Mouse (Mus musculus): ENCODE measurements around the gene Myadml2.

Myadml2 gene

GRCm38 (mm10) chr11:120660301-120661075 is 12.5 kb upstream of the Myadml2 start:
- no peak for DNase-seq (ENCODE audit: low spot score)

- DNase-seq (ENCODE audit: low spot score) = no peak
Measured at GRCm38 (mm10) chr11:120659509-120660300, 11.7 kb upstream of the Myadml2 start.

DNA sequence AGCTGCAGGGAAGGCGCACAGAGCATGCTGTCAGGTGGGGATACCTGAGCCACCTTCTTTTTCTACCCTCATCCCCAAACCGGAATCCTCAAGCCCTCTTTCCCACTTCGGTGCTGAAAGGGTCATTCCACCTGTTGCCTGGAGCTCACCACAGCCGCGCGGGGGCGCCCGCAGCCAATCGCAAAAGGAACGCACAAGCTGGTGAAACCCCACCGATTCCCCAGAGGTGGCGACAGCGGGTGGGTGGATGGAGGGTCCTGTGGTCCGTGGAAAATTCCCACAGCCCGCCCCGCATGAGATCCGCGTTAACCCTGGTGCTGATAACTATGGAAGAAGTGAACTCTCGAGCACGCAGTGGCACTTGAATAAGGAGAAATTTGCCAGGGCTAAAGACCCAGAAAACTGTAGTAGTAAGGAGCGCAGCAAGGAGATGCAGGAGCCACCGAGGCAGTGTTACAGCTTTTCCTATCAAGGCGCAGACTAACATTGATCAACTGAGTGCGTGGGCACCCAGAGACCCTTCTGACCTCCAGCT is 11.0 kb upstream of the Myadml2 start:
- DNase-seq (ENCODE audit: low spot score) = peak; percentile 64

DNA sequence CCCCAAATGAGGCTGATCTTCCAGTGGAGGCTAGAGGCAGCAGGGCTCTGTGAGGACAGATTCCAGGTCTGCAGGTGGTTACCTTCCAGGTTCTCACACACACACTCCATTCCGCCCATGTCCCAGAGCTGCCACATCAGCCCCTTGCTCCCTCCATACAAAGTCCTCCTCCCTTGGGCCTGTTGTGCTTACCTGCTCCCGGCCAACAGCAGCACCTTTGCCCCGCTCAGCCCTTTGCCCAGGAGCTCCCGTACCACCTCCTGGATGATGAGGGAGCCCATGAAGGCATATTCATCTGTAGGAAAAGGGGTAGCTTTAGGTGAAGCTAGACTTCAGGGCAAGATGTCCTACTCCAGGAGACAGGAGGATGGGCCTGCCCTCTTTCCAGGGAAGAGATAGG is 9.3 kb upstream of the Myadml2 start:
- DNase-seq (ENCODE audit: low spot score) = no peak

- DNase-seq (ENCODE audit: low spot score) = no peak
Measured at GRCm38 (mm10) chr11:120654741-120655140, 6.8 kb upstream of the Myadml2 start.

GRCm38 (mm10) chr11:120651872-120652271 is 3.9 kb upstream of the Myadml2 start:
- peak; percentile 54 for DNase-seq (ENCODE audit: low spot score)

DNA sequence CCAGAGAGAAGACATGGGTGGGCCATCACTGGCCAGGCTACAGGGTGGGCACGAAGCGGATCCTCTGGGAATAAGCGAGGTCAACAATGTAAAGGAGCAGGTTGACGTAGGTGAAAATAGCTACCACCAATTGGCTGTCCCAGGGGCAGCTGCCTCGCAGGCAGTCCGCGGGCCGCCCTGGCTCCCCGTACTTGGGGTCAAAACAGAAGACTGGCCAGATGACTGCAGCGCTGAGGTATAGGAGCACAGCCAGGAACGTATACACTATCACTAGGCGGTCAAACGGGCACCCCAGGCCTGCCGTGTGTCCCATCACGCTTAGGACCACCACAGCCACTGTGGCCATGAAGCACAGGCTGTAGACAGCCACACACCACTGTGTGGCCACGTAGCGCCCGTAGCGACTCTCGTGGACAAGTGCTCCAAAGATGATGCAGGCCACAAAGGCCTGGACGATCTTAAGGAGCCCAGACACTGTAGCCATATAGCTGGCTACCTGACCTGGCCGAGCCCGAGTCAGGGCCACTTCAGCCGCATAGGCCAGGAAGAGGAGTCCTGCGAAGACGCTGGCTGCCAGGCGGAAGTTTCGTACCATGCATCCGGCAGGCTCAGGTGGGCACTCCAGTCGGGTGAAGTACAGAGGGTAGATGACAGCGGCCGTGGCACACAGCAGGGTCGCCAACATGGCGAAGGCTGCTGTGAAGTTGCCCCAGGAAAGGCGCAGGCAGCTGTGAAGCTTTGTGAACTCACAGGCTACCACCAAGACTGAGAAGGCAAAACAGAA is 719 bp downstream of the Myadml2 start:
- DNase-seq (ENCODE audit: low spot score) = peak; percentile 7

- DNase-seq (ENCODE audit: low spot score) = peak; percentile 90
Measured at GRCm38 (mm10) chr11:120643601-120643987, 4.4 kb downstream of the Myadml2 start, which contains the start of gene Pycr1. TSS of gene Pycr1 (minus strand) at chr11:120643769.

DNA sequence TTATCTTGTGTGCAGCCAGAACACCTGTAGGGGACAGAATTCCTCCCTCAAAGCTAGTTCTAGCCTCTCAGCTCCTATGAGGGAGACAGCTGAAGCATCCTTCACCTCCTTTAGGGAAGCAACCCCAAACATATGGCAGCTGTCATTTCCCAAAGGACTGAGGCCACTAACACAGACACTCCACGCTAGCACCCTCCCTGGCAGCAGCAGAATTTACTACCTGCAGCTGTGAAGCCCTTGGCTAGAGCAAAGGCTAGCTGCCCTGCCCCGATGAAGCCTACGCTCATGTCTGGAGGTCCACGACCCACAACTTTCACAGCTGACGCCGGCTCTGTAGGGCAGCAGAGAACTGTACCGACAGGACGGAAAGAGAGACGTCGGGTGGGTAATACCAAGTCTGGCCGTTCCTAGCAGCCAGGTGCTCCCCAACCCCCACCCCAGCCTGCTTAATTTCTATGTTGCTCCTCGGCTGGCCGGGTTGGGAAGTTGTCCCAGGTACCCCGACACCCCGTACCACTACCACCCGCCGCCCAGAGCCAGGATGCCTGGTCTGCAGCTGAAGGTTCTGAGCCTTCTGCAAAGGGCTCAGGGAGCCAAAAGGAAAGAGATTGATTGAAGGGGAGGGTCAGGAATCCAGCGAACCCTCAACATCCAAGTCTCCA is 4.9 kb downstream of the Myadml2 start:
- no peak for DNase-seq (ENCODE audit: low spot score)

DNA sequence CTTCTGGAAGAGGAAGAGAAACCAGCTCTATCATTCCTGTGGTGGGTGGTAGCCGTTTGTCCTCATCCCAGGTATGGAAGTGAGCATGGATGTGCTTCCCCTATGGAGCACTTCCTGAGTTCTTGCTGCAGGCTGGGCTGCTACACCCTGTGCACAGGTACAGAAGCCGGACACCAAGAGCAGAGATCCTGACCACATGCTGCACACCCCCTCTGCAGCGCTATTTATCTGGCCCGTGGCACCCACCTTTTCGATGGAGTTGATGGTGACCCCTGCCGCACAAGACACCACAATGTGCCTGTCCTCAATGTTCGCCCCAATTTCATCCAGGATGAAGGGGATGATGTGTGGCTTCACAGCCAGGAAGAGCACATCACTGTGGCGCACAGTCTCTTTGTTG is 6.1 kb downstream of the Myadml2 start:
- no peak for DNase-seq (ENCODE audit: low spot score)

GRCm38 (mm10) chr11:120641255-120641654 is 6.7 kb downstream of the Myadml2 start:
- no peak for DNase-seq (ENCODE audit: low spot score)

DNA sequence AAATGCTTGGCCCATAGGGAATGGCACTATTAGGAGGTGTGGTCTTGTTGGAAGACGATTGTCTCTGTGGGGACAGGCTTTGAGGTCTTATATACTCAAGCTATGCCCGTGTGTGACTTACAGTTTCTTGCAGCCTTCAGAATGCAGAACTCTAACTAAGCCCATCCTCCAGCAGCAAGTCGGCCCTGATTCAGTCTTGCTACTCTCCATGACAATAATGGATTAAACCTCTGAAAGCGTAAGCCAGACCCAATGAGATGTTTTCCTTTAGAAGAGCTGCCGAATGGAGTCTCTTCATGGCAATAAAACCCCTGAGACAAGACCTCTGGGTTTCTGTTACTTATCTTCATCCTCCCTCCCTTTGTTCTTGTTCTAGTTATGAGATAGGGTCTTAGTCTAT is 13.1 kb downstream of the Myadml2 start:
- no peak for DNase-seq (ENCODE audit: low spot score)

DNA sequence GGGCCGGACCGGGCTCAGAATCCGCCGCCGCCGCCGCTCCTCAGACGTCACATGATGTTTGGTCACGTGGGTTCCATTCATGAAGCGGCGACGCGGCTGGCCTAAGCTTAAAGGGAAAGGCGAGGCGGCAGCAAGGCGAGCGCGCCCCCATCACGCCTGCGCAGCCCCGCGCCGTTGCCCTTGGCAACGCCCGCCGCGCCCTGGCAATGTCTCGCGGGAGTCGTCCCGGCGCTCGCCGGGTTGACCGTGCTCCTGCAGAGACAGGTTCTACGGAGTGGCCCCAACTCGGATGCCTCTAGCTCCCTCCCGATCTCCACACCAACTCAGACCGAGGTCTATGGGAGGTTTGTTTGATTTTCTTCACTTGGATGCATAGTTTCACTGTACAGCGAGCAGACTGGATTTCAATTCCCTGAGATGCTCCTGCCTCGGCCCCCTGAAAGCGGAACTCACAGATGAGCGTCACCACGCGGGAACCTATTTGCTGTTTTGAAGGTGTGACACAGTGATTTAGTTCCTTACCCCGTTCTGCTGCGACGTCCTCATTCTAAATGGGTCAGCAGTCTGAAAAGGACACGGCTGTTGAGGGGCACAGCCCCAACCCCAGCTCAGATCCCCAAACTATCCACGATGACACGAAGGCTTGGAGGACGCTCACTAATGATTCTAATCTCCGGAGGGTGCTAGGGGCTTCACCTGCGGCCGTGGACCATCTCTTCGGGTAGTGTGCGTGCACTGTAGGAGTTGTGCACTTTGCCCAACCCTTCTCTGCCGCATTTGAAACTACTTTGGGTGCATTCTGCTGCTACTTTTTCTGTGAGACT is 14.2 kb downstream of the Myadml2 start, which contains the start of gene Mafg:
Gene Mafg, minus strand, starts transcription at position 81 of the 824 bp plus-strand sequence.
- peak; percentile 93 for DNase-seq (ENCODE audit: low spot score)

DNA sequence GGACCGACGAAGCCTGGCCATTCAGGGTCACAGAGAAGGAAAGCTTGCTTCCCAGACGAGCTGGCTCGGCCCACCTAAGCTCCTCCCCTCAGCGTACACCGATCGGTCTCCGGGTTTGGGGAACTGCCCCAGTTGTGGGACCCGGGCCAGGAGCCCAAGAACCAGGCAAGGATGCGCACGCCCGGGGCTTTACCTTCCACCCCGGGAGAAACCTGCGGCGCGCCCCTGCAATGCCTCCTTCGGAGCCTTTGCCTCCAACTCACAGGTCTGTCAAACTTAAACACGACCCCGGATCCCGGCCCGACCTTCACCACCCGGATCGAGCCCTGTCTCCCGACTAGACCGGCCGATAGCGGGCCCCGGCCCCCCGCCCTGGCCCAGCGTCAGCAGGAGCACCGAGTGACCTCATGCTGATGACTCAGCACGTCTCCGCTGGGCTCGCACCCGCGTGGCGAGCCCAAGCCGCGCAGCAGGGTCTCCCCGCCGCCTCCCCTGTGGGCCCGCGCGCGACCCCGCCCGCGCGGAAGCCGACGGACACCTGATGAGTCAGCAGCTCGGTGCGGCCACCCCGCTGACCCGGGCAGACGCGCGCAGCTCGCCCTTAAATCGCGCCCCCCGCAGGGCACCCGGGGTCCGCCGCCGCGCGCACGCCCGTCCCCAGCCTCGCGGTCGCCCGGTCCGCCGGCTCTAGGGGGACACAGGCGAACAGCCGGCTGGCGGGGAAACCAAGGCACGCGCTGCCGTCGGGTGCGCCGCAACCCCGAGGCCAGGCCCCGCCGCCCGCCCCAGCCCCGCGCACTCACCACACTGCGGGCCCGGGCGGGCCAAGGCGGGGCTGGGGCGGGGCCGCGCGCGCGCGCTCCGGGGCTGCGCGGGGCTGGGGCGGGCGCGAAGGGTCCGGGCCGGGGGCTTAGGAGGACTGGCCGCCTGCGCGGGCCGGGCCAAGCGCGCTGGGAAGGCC is 15.1 kb downstream of the Myadml2 start:
- peak; percentile 75 for DNase-seq (ENCODE audit: low spot score)

- no peak for DNase-seq (ENCODE audit: low spot score)
Measured at GRCm38 (mm10) chr11:120631726-120632448, 16.1 kb downstream of the Myadml2 start.

DNA sequence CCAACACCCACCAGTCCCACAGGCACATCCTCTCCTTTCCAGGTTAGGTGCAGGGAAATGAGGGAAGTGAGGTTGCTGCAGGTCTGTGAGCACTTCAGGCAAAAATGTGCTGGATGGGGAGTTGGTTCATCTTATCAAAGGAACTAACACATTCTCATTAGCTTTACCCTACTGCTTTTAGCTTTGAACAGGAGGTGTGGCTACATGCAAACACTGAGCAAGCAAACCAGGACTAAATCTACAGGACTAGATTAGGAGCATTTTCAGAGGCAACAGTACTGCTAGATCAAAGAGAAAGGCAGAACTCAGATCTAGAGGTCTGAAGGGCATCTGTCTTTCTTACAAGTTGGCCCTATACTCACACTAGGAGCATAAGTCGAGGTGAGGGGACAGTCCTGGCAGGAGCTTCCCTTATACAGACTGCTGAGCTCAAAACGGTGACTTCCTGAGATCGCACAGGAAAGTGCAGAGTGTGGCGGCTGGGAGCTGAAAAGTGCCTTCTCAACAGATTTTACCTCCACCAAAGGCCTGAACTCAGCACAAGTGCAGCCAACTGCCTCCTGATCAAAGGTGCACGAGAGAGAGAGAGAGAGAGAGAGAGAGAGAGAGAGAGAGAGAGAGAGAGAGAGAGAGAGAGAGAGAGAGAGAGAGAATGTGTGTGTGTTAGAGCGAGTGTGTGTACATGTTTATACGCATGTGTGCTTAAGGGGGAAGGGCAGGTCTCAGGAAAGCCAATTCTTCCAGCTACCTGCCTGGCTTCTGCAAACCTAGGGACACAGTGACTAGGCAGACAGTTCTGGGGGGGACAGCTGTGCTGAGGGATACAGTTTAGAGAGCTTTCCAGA is 16.9 kb downstream of the Myadml2 start:
- DNase-seq (ENCODE audit: low spot score) = no peak

GRCm38 (mm10) chr11:120630401-120630871 is 17.5 kb downstream of the Myadml2 start:
- no peak for DNase-seq (ENCODE audit: low spot score)

DNA sequence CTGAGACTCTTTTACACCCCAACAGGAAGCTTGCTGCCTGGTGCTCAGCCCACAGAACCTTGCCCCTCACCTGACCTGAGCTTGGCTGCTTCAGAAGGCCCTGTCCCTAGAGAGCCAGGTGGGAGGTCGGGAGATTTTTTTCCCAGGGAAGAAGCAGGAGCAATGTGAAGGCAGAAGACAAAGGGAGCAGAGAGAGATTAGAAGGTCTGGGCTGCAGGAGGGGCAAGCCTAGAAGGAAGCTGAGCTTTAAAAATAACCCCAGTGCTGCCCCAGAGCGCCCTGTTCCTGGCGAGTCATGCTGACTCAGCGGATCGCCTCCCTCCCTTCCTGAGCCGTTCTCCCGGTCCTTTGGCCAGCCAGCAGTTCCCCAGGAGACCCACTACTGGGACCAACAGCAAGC is 18.0 kb downstream of the Myadml2 start:
- no peak for DNase-seq (ENCODE audit: low spot score)
